Mouse (Mus musculus) heart, adult 2 months (tissue): ENCODE results near the gene Rprml.

Source experiments
- CTCF ChIP-seq: fragments of 200-600 bp; IDR thresholded peaks from 2 replicates; pipeline ENCODE4 v1.8.1; 2022; ENCODE audit warnings: antibody characterized with exemption, mild to moderate bottlenecking, moderate library complexity
- EP300 ChIP-seq: fragments of 200-500 bp; IDR thresholded peaks from 2 replicates; pipeline ENCODE4 v1.6.1; 2011; ENCODE audit warnings: low read depth, low read length, control low read depth; ENCODE audit not compliant: insufficient read depth
- POLR2A ChIP-seq: fragments of 200-500 bp; IDR thresholded peaks from 2 replicates; pipeline ENCODE4 v1.6.1; 2011; ENCODE audit warnings: mild to moderate bottlenecking, low read depth, low read length, control low read depth; ENCODE audit not compliant: insufficient read depth

DNA sequence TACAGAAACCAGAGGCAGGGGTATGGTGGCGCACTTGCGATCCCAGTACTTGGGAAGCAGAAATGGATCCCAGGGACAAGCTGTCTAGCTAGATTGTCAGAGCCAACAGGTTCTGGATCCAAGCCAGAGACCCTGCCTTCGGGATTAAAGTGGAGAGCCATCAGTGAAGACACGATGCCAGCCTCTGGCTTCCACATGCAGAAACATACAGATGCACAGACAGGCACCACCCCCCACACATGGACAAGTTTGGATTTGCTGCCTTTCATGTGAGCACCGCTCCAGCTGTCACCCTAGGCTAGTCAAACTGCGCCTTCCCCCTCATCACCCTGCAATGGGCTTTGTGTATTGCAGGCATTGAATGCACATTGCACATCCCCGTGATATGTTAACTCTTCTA, 8.8 kb downstream of the Rprml start:
- TF ChIP-seq CTCF: no peak
- no peak for TF ChIP-seq POLR2A
- TF ChIP-seq EP300: no peak
